Mouse (Mus musculus) lung, adult 2 months (tissue): ENCODE results near the gene Zbtb16.

Experiments used
- CTCF ChIP-seq: fragments of 200-500 bp; IDR thresholded peaks from 2 replicates; pipeline ENCODE4 v1.5.1; 2011; ENCODE audit warnings: mild to moderate bottlenecking, low read length, control low read depth; ENCODE audit not compliant: insufficient read depth
- POLR2A ChIP-seq: fragments of 200-500 bp; IDR thresholded peaks from 2 replicates; pipeline ENCODE4 v1.6.1; 2011; ENCODE audit warnings: low read depth, mild to moderate bottlenecking, control low read depth, low read length, borderline replicate concordance; ENCODE audit errors: extremely low read depth

GRCm38 (mm10) chr9:48775561-48775960 lies 60.5 kb downstream of the Zbtb16 start:
- TF ChIP-seq CTCF (no peak), POLR2A (no peak)
